Mouse (Mus musculus) E14TG2a.4 (cell line): ENCODE measurements around the gene Sprr4.
A peak's percentile ranks its signal among the peaks of the same experiment; 100 is the strongest.
"Not testable (repeated sequence)": the region's sequence is repeated elsewhere in the genome, so short reads cannot be mapped to it uniquely, and the experiment has no call there.

Experiments
- H3K27me3 ChIP-seq: 2 replicates; pipeline ENCODE4 v1.6.1; 2014; ENCODE audit warnings: low read length, control low read depth; ENCODE audit not compliant: insufficient read depth
- H3K36me3 ChIP-seq: 2 replicates; pipeline ENCODE4 v1.6.1; 2014; ENCODE audit warnings: low read length, control low read depth; ENCODE audit not compliant: insufficient read depth
- H3K4me1 ChIP-seq: replicated peaks from 2 replicates; pipeline ENCODE4 v1.6.1; 2014; ENCODE audit warnings: low read depth, low read length, control low read depth
- H3K4me3 ChIP-seq: replicated peaks from 2 replicates; pipeline ENCODE4 v1.5.1; 2014; ENCODE audit warnings: mild to moderate bottlenecking, low read length
- H3K9me3 ChIP-seq: 2 replicates; pipeline ENCODE4 v1.6.1; 2014; ENCODE audit warnings: low read length, control low read depth
- CTCF ChIP-seq: conservative IDR thresholded peaks from 2 replicates; pipeline ENCODE4 v1.5.1; 2014; ENCODE audit warnings: low read length
- NANOG ChIP-seq: IDR thresholded peaks from 2 replicates; pipeline ENCODE4 v1.6.1; 2014; ENCODE audit warnings: borderline replicate concordance, low read length, mixed read lengths
- POU5F1 ChIP-seq: IDR thresholded peaks from 2 replicates; pipeline ENCODE4 v1.6.1; 2014; ENCODE audit warnings: low read length, borderline replicate concordance

Sprr4 gene

DNA sequence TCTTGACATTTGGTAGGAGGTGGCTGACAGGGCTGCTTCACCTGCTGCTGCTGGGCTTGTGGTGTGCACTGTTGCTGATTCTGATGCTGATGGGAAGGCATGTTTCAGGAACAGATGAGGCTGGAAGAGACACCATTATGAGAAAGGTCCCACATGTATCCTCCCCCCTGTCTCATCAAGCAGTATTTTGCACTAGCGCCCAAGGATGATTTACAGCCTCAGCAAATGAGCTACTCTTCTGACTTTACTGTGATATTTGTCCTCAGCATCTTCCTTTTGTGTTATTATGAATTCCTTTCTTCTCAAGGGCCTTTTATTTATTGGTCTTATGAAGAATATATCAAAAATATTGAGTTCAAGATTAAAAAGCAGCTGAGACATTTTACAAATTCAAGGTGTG, at the start of gene Sprr4:
Gene Sprr4, minus strand, starts transcription at position 101 of the 400 bp plus-strand sequence.
- Histone ChIP-seq H3K4me1 (no peaks in the 10 kb centered on the region), H3K4me3 (no peak within 1 kb of the TSS), H3K27me3 (no peaks in the 10 kb centered on the region), H3K36me3 (no peaks in the 10 kb centered on the region), H3K9me3 (no peaks in the 10 kb centered on the region)
- TF ChIP-seq CTCF: no peak
- TF ChIP-seq NANOG: no peak
- TF ChIP-seq POU5F1: no peak

DNA sequence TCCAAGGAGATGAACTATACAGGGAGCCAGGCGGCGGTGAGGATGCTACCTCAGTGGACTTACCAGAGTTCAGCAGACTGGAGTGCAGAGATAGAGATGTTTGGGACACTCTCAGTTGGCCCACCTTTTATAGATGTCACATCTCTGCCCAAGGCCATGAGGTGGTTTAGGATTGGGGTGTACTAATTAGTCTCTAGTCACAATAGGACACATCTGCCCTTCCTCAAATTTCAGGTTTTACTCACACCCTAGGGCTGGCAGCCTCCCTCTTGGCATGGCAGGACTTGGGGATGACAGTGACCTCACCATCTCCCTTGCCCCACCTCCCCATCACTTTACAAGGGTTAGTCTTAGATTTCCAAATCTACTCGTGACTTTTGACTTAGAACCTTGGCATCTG, 34.1 kb upstream of the Sprr4 start, which contains the start of gene 2310046K23Rik:
Gene 2310046K23Rik, minus strand, starts transcription at position 101 of the 400 bp plus-strand sequence.
- TF ChIP-seq POU5F1 (no peak), CTCF (no peak), NANOG (no peak)
- Histone ChIP-seq H3K9me3 (peaks cover 1% of the 10 kb centered on the region; the same call in 1 of the 2 replicates), H3K4me1 (no peaks in the 10 kb centered on the region), H3K36me3 (no peaks in the 10 kb centered on the region), H3K27me3 (no peaks in the 10 kb centered on the region), H3K4me3 (no peak within 1 kb of the TSS)

DNA sequence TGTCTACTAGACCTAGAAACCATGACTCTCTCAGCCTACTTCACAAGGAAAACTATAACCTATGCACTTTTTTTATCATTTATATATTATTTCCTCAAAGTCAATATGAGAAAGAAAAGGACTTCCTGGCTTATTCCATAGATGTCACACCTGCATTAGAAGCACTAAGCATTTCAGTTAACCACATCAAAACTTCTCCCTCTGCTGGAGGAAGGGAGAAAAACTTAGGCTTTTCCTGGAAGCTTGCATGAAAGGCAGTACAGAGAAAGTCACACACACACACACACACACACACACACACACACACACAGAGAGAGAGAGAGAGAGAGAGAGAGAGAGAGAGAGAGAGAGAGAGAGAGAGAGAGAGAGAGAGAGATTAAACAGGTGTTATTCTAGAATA, 12.0 kb upstream of the Sprr4 start:
- Histone ChIP-seq H3K4me1 (no peaks in the 10 kb centered on the region), H3K36me3 (no peaks in the 10 kb centered on the region), H3K27me3 (no peaks in the 10 kb centered on the region), H3K4me3 (no peak overlapping the region), H3K9me3 (no peaks in the 10 kb centered on the region)
- TF ChIP-seq POU5F1: no peak

GRCm38 (mm10) chr3:92510786-92511185, 10.5 kb upstream of the Sprr4 start:
- H3K36me3 ChIP-seq: no peaks in the 10 kb centered on the region
- no peaks in the 10 kb centered on the region for H3K9me3 ChIP-seq
- TF ChIP-seq CTCF (peak; percentile 32), NANOG (no peak)
- H3K4me1 ChIP-seq: no peaks in the 10 kb centered on the region
- H3K4me3 ChIP-seq: no peak overlapping the region
- H3K27me3 ChIP-seq: no peaks in the 10 kb centered on the region

DNA sequence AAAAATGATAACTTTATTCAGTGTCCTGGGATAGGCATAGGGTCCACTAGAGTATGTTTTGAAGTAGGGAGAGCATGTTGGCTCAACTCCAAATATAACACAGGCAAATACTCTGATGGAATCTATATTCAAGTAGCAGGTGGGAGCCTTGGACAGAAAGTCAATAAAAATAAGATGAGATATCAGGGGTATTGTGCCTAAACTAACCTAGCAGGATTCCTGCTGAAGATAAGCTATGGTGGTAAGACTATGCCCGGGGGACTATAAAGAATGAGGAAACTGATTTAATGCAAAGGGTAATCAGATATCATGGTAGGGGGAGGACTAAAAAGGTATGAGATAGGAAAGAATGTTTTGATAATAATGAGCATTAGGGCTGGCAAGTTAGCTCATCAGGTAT, 7.9 kb upstream of the Sprr4 start:
- H3K4me1 ChIP-seq: no peaks in the 10 kb centered on the region
- TF ChIP-seq NANOG (no peak), POU5F1 (no peak), CTCF (no peak)
- H3K9me3 ChIP-seq: no peaks in the 10 kb centered on the region
- no peaks in the 10 kb centered on the region for H3K36me3 ChIP-seq
- no peak overlapping the region for H3K4me3 ChIP-seq
- no peaks in the 10 kb centered on the region for H3K27me3 ChIP-seq

- H3K4me1 ChIP-seq: no peaks in the 10 kb centered on the region
- H3K4me3 ChIP-seq: no peak overlapping the region
- H3K27me3 ChIP-seq: no peaks in the 10 kb centered on the region
- TF ChIP-seq CTCF: no peak
- TF ChIP-seq POU5F1: no peak
- TF ChIP-seq NANOG: no peak
- no peaks in the 10 kb centered on the region for H3K36me3 ChIP-seq
- no peaks in the 10 kb centered on the region for H3K9me3 ChIP-seq
These were observed 3.2 kb upstream of the Sprr4 start for GRCm38 (mm10) chr3:92503528-92503927.

- H3K36me3 ChIP-seq, H3K4me1 ChIP-seq, H3K9me3 ChIP-seq, H3K4me3 ChIP-seq, H3K27me3 ChIP-seq: not testable (repeated sequence)
These were observed 10.0 kb downstream of the Sprr4 start for GRCm38 (mm10) chr3:92490262-92490661.

DNA sequence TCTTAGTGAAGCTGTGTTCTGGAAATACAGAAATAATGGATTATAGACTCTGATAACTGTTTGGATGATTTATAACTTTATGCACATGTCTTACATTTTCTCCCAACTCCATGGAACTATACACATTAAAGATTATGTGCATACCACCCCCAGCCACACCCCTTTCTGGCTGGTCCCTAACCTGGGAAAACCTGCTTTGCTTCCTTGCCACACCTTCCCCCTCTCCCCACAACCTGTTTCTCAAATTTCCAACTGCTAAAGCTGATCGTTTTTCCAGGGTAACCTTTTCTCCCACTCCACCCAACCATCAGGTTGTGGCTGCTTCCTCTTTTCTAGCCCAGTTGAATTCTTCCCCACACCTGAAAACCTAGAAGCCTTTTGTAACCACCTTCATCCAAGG, 14.0 kb downstream of the Sprr4 start:
- Histone ChIP-seq H3K4me3 (no peak overlapping the region), H3K9me3 (no peaks in the 10 kb centered on the region; the same call in 1 of the 2 replicates), H3K36me3 (no peaks in the 10 kb centered on the region), H3K4me1 (peaks cover 3% of the 10 kb centered on the region; the same call in 1 of the 2 replicates), H3K27me3 (peaks cover 2% of the 10 kb centered on the region; the same call in 1 of the 2 replicates)
- TF ChIP-seq NANOG: no peak
- no peak for TF ChIP-seq POU5F1
- no peak for TF ChIP-seq CTCF

GRCm38 (mm10) chr3:92485863-92486262, 14.4 kb downstream of the Sprr4 start, which contains the start of gene Sprr1a:
Gene Sprr1a (minus strand): TSS chr3:92485895.
- Histone ChIP-seq H3K4me1 (peaks cover 3% of the 10 kb centered on the region; the same call in 1 of the 2 replicates), H3K36me3 (no peaks in the 10 kb centered on the region), H3K27me3 (peaks cover 2% of the 10 kb centered on the region; the same call in 1 of the 2 replicates), H3K4me3 (no peak within 1 kb of the TSS), H3K9me3 (no peaks in the 10 kb centered on the region; the same call in 1 of the 2 replicates)
- TF ChIP-seq CTCF (no peak), NANOG (no peak), POU5F1 (no peak)
